Mouse (Mus musculus): Measurements from ENCODE around the gene Gm17606. TPM values are rescaled to one million over a fixed set of nuclear protein-coding genes. Genes with fewer than 3 reads are reported as not detected.

The Gm17606 gene
- total and polyA plus RNA-seq, 3 experiments: 2.5 TPM; not detected in 2

DNA sequence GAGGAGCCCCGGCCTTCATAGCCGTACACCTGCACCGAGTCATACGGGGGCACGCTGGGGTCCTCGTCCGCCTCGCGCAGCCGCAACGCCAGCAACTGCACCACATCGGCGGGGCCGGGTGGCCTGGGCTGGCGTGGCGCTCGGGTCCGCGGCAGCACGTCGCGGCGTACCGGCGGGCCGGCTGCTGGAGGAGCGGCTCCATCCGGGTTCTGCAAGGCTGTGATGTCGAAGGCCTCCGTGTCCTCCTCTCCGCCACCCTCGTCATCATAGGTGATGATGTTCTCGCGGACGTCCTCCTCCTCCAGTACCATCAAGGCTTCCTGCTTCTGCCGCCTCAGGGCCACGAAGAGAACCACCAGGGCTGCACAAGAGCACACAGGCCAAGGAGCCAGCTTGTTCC lies 8.5 kb upstream of the Gm17606 start:
- H3K4me2 ChIP-seq (ENCODE audit: insufficient read depth, low read depth, poor library complexity, severe bottlenecking): no peak overlapping the region
- in situ Hi-C loops (cut with MboI; ENCODE audit: low pct_ligation_motif_present, low pct_unique_long_range_greater_than_20kb, low sequenced_read_pairs) (loop anchor here (10.0 to 25.0 kb wide), 2 partner anchors 57 to 570 kb away; partner anchors contain the start of gene Ajuba), dilution Hi-C loops (cut with MboI; ENCODE audit: extremely low pct_ligation_motif_present, extremely low pct_unique_long_range_greater_than_20kb, low sequenced_read_pairs) (no loop called here)
- H3K9ac ChIP-seq (ENCODE audit: insufficient read depth, low read depth): no peak overlapping the region
- H3K4me1 ChIP-seq (ENCODE audit: control insufficient read depth in 1 of 2, insufficient read depth in 2 of 2): no peaks in the 10 kb centered on the region
- H3K36me3 ChIP-seq (replicated peaks in 1 of 2; ENCODE audit: control insufficient read depth in 1 of 2, insufficient read depth in 1 of 2, low read length in 1 of 2): peaks cover 55 to 88% of the 10 kb centered on the region in 2 experiments
- H3K27me3 ChIP-seq (replicated peaks): no peaks in the 10 kb centered on the region
- no peak overlapping the region for H3K27ac ChIP-seq (ENCODE audit: insufficient read depth, low read depth)
- DNase-seq (ENCODE audit: extremely low read depth): no peak
- no peak overlapping the region for H3K4me3 ChIP-seq (replicated peaks in 1 of 3; ENCODE audit: low read depth in 2 of 3, low read length in 2 of 3, poor library complexity in 1 of 3)
- H3K79me2 ChIP-seq (replicated peaks; ENCODE audit: control insufficient read depth, extremely low read depth, insufficient read depth, poor library complexity, severe bottlenecking): no peaks in the 10 kb centered on the region
- TF ChIP-seq NELFE (IDR thresholded peaks at IDR 0.05; ENCODE audit: low read depth, low read length) (no peak), EP300 (IDR thresholded peaks at IDR 0.05; ENCODE audit: low read length) (no peak), MAX (IDR thresholded peaks at IDR 0.05; ENCODE audit: low read length) (no peak), NRF1 (IDR thresholded peaks at IDR 0.05; ENCODE audit: low read depth, low read length) (no peak), POLR2A (IDR thresholded peaks at IDR 0.05; ENCODE audit: low read depth, low read length) (no peak), RAD21 (IDR thresholded peaks at IDR 0.05; ENCODE audit: low read depth, low read length) (no peak), UBTF (IDR thresholded peaks at IDR 0.05; ENCODE audit: low read depth, low read length) (no peak), MEF2A (IDR thresholded peaks at IDR 0.05; ENCODE audit: borderline replicate concordance, low read depth, low read length) (no peak), ZMIZ1 (IDR thresholded peaks at IDR 0.05; ENCODE audit: low read depth, low read length) (no peak)
- no peaks in the 10 kb centered on the region for H3K9me3 ChIP-seq (replicated peaks; ENCODE audit: low read length)

DNA sequence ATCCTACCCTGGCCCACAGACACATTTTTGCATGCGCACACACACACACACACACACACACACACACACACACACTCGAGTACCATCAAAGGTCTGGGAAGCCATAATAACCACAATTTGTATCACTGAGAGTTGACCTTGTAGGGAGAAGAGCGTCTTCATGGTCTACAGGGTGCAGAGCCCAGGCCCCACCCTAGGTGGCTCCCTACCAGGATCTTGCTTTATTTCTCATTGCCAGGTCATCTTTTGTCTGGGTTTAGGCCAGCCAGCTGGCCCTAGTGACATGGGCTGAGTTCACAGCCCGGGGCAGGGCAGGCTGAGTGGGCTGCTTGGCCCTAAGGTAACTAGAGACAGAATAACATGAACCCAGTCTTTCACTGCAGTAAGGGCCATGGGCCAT lies 6.6 kb upstream of the Gm17606 start:
- Histone ChIP-seq H3K4me3 (replicated peaks in 1 of 3; ENCODE audit: low read depth in 2 of 3, low read length in 2 of 3, poor library complexity in 1 of 3) (no peak overlapping the region), H3K9me3 (replicated peaks; ENCODE audit: low read length) (no peaks in the 10 kb centered on the region), H3K4me2 (ENCODE audit: insufficient read depth, low read depth, poor library complexity, severe bottlenecking) (no peak overlapping the region), H3K27ac (ENCODE audit: insufficient read depth, low read depth) (no peak overlapping the region), H3K4me1 (ENCODE audit: control insufficient read depth in 1 of 2, insufficient read depth in 2 of 2) (no peaks in the 10 kb centered on the region), H3K27me3 (replicated peaks) (no peaks in the 10 kb centered on the region), H3K9ac (ENCODE audit: insufficient read depth, low read depth) (no peak overlapping the region), H3K36me3 (replicated peaks in 1 of 2; ENCODE audit: control insufficient read depth in 1 of 2, insufficient read depth in 1 of 2, low read length in 1 of 2) (peaks cover 59 to 96% of the 10 kb centered on the region in 2 experiments), H3K79me2 (replicated peaks; ENCODE audit: control insufficient read depth, extremely low read depth, insufficient read depth, poor library complexity, severe bottlenecking) (no peaks in the 10 kb centered on the region)
- dilution Hi-C loops (cut with MboI; ENCODE audit: extremely low pct_ligation_motif_present, extremely low pct_unique_long_range_greater_than_20kb, low sequenced_read_pairs) (no loop called here), in situ Hi-C loops (cut with MboI; ENCODE audit: low pct_ligation_motif_present, low pct_unique_long_range_greater_than_20kb, low sequenced_read_pairs) (loop anchor here (10.0 to 25.0 kb wide), 2 partner anchors 59 to 572 kb away; partner anchors contain the start of gene Ajuba)
- TF ChIP-seq MYC (IDR thresholded peaks at IDR 0.05; ENCODE audit: low read depth, low read length) (no peak), ZMIZ1 (IDR thresholded peaks at IDR 0.05; ENCODE audit: low read depth, low read length) (no peak), E2F4 (IDR thresholded peaks at IDR 0.05; ENCODE audit: insufficient replicate concordance, low read depth, low read length) (no peak), IRF4 (IDR thresholded peaks at IDR 0.05; ENCODE audit: low read depth, low read length) (no peak), MAFK (IDR thresholded peaks at IDR 0.05; ENCODE audit: insufficient replicate concordance, low read length) (no peak), RCOR1 (conservative IDR thresholded peaks at IDR 0.05; ENCODE audit: low read depth, low read length) (no peak), TBP (conservative IDR thresholded peaks at IDR 0.05; ENCODE audit: low read depth, low read length) (no peak), SMC3 (IDR thresholded peaks at IDR 0.05; ENCODE audit: low read depth, low read length) (peak; percentile 28), CTCF (conservative IDR thresholded peaks at IDR 0.05 in 1 of 2, IDR thresholded peaks at IDR 0.05 in 1 of 2; ENCODE audit: low read depth in 2 of 2, low read length in 2 of 2) (peak in 1 of 2 experiments; percentile 35; a peak in 2 of 4 replicates)
- no peak for DNase-seq (ENCODE audit: extremely low read depth)

Measured in CH12.LX (cell line).